Mouse (Mus musculus): ENCODE results near the gene Rbm20. TPM values are rescaled to one million over a fixed set of nuclear protein-coding genes. Genes with fewer than 3 reads are reported as not detected.
A peak's percentile ranks its signal among the peaks of the same experiment; 100 is the strongest.

Rbm20 gene
- total RNA-seq, 2 experiments from 2014 or later = not detected

GRCm38 (mm10) chr19:53712297-53713025 lies 35.4 kb downstream of the Rbm20 start:
- ATAC-seq (replicated peaks; ENCODE audit: low FRiP score, poor library complexity, severe bottlenecking) = no peak

- no peak for ATAC-seq (replicated peaks; ENCODE audit: low FRiP score, poor library complexity, severe bottlenecking)
These were observed 36.3 kb downstream of the Rbm20 start for GRCm38 (mm10) chr19:53713364-53713763.

- no peak for ATAC-seq (replicated peaks; ENCODE audit: low FRiP score, poor library complexity, severe bottlenecking)
These were observed 39.4 kb downstream of the Rbm20 start for GRCm38 (mm10) chr19:53716469-53716868.

- ATAC-seq (replicated peaks; ENCODE audit: low FRiP score, poor library complexity, severe bottlenecking) = no peak
These were observed 40.3 kb downstream of the Rbm20 start for GRCm38 (mm10) chr19:53717364-53717763.

GRCm38 (mm10) chr19:53722186-53722585 lies 45.1 kb downstream of the Rbm20 start:
- no peak for ATAC-seq (replicated peaks; ENCODE audit: low FRiP score, poor library complexity, severe bottlenecking)

GRCm38 (mm10) chr19:53724053-53724452 lies 46.9 kb downstream of the Rbm20 start:
- no peak for ATAC-seq (replicated peaks; ENCODE audit: low FRiP score, poor library complexity, severe bottlenecking)

GRCm38 (mm10) chr19:53726340-53726739 lies 49.2 kb downstream of the Rbm20 start:
- ATAC-seq (replicated peaks; ENCODE audit: low FRiP score, poor library complexity, severe bottlenecking) = no peak

- ATAC-seq (replicated peaks; ENCODE audit: low FRiP score, poor library complexity, severe bottlenecking) = no peak
These were observed 49.6 kb downstream of the Rbm20 start for GRCm38 (mm10) chr19:53726755-53727154.

GRCm38 (mm10) chr19:53727277-53727676 lies 50.2 kb downstream of the Rbm20 start:
- no peak for ATAC-seq (replicated peaks; ENCODE audit: low FRiP score, poor library complexity, severe bottlenecking)

GRCm38 (mm10) chr19:53727886-53728669 lies 51.0 kb downstream of the Rbm20 start:
- ATAC-seq (replicated peaks; ENCODE audit: low FRiP score, poor library complexity, severe bottlenecking) = no peak

- ATAC-seq (replicated peaks; ENCODE audit: low FRiP score, poor library complexity, severe bottlenecking) = no peak
These were observed 52.8 kb downstream of the Rbm20 start for GRCm38 (mm10) chr19:53729919-53730318.

- ATAC-seq (replicated peaks; ENCODE audit: low FRiP score, poor library complexity, severe bottlenecking) = no peak
These were observed 54.7 kb downstream of the Rbm20 start for GRCm38 (mm10) chr19:53731761-53732201.

GRCm38 (mm10) chr19:53734845-53735244 lies 57.7 kb downstream of the Rbm20 start:
- no peak for ATAC-seq (replicated peaks; ENCODE audit: low FRiP score, poor library complexity, severe bottlenecking)

GRCm38 (mm10) chr19:53738701-53739131 lies 61.6 kb downstream of the Rbm20 start:
- no peak for ATAC-seq (replicated peaks; ENCODE audit: low FRiP score, poor library complexity, severe bottlenecking)

- ATAC-seq (replicated peaks; ENCODE audit: low FRiP score, poor library complexity, severe bottlenecking) = no peak
These were observed 62.6 kb downstream of the Rbm20 start for GRCm38 (mm10) chr19:53739570-53740266.

- ATAC-seq (replicated peaks; ENCODE audit: low FRiP score, poor library complexity, severe bottlenecking) = no peak
These were observed 63.8 kb downstream of the Rbm20 start for GRCm38 (mm10) chr19:53740750-53741380.

- 0 out of 2 replicates have a peak, but pooled peaks have one; percentile 39 for ATAC-seq (replicated peaks; ENCODE audit: low FRiP score, poor library complexity, severe bottlenecking)
These were observed 64.8 kb downstream of the Rbm20 start for GRCm38 (mm10) chr19:53741902-53742301.

GRCm38 (mm10) chr19:53745354-53745753 lies 68.2 kb downstream of the Rbm20 start:
- ATAC-seq (replicated peaks; ENCODE audit: low FRiP score, poor library complexity, severe bottlenecking) = no peak

- ATAC-seq (replicated peaks; ENCODE audit: low FRiP score, poor library complexity, severe bottlenecking) = no peak
These were observed 69.0 kb downstream of the Rbm20 start for GRCm38 (mm10) chr19:53746116-53746515.

GRCm38 (mm10) chr19:53748236-53748775 lies 71.2 kb downstream of the Rbm20 start:
- ATAC-seq (replicated peaks; ENCODE audit: low FRiP score, poor library complexity, severe bottlenecking) = no peak
